Mouse (Mus musculus) spleen, postnatal 10 days (tissue): ENCODE data around the gene Anks1.

Experiments
- DNase-seq, 2 experiments: peaks; one replicate each; pipeline ENCODE4 v3.0.0; 2021 to 2022; ENCODE audit warnings: low spot score in 2 of 2

Anks1 gene

DNA sequence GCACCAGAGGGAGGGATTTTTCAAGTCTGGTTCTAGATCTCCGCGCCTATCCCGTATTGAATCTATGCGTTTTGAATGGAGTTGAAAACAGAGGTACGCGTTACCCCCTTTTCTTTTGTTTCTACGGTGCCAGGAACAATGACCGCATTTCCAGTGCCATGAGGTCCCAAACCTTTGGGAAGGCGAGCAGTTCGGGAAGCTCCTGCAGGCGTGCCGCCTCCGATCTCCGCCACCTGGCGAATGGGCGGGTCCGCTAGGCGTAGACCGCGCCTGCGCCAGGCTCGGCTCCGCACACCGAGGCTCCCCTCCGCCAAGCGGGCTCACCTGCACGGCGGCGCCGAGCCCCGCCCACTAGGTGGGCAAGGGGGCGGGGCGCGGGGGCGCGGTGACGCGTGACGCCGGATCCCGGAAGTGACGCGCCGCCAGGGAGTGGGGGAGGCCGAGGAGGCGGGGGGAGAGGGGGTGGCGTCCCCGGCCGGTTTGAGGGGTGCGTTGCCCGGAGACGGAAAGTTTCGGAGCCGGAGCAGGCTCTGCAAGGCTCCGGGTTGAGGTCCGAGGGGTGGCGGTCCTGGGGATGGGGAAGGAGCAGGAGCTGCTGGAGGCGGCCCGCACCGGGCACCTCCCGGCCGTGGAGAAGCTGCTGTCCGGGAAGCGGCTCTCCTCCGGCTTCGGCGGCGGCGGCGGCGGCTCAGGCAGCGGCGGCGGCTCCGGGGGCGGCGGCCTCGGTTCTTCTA lies at the start of gene Anks1:
Anks1 (plus strand) TSS at position 419 of the 734 bp plus-strand sequence.
- DNase-seq = peak; percentile 87 to 88

DNA sequence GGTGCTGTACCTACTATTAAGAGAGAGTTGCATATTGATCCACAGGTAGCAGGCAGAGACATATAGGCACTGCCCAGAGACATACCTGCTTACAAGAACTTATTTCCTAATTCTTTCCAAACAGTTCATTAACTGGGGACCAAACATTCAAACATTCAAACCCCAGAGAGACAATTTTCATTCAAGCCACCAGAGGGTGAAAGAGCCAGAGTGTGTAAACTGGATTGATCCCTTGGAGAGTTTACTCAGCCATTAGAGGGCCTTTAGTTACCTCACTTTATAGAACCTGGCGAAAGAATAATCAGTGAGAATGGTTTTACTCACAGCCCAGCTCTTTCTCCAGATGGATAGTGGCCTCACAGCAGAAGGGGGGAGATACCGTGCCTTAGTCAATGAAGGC lies 43.6 kb upstream of the Anks1 start:
- no peak for DNase-seq

DNA sequence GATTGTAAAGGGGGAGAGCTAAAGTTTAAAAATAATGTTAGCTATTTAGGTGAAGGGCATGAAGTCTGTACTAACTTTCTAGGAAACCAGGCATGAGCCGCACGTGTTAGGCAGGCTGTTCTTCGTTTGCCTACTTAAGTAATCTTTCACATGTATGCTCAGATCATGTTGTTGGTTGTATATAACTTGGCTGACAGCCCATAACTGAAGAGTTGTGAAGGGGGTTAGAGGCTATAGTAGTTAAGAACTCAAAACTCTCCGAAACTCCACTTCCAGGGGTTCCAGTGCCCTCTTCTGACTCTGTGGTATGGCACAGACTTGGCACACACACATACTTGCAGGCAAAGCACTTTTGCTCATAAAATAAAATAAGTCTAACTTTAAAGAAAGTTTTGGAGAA lies 42.4 kb upstream of the Anks1 start:
- no peak for DNase-seq

DNA sequence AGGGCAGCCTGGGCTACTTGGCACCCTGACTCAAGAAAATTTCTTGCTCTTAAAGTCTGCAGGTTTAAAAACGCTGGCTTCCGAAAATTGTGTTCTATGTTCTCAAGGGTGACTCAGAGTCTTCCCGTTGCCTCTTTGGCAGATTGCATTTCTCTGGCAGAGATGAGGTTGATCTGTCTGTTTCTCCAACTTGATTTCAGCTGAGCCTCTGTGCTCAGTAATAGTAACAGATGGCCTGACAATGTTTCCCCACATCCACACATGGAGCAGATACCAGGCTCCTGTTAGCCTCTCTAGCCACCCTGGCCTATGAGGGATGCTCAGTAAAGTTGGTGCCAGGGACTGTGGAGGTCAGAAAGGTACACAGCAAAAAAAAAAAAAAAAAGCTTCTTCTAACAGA lies 37.3 kb upstream of the Anks1 start:
- no peak for DNase-seq

DNA sequence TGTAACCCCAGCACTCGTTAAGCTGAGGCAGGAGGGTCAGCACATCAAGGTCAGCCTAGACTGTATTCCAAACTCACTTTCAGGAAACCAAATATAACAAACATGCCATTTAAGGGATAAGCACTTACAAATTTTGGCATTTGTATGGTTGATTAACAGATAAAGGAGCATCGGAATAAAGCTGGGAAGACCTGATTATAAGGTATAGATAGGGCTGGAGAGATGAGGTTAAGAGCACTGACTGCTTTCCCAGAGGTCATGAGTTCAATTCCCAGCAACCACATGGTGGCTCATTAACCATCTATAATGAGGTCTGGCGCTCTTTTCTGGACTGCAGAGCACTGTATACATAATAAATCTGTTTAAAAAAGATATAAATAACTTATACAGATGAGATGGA lies 35.5 kb upstream of the Anks1 start:
- no peak for DNase-seq

DNA sequence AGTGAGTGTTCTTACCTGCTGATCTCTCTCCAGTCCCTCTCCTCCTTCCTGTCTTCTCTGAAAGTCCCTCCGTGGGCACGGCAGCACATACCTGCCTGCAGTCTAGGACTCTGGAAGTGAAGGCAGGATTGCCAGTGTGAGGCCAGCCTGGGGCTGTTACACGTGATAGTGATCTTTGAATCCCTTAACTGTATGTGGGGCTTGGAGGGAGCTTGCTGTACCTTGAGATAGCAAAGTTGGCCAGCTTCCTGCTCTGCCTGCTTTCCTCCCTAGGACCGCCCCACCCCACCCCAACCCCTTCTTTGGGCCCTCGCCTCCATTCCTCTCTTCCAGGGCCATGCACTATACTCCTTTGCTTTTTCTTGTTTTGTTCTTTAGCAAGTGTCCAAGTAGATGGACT lies 34.6 kb upstream of the Anks1 start:
- DNase-seq = no peak

DNA sequence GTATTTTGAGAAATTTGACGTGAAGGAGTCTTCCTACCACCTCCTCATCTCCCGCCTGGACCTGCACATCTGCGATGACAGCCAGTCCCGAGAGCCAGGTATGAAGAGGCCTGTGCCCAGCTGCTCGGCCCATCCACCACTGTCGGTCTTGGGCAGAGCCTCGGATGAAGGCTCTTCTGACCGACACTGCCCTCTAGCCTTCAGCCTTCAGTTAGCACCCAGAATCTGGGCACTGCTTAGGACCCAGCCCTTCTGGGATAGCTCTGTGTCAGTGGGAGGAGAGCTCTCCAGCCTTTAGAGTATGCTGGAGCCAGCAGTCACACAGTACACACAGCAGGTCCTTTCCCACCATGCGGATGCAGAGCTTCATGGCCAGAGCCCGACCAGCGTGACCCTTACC lies 27.6 kb upstream of the Anks1 start:
- DNase-seq = no peak

DNA sequence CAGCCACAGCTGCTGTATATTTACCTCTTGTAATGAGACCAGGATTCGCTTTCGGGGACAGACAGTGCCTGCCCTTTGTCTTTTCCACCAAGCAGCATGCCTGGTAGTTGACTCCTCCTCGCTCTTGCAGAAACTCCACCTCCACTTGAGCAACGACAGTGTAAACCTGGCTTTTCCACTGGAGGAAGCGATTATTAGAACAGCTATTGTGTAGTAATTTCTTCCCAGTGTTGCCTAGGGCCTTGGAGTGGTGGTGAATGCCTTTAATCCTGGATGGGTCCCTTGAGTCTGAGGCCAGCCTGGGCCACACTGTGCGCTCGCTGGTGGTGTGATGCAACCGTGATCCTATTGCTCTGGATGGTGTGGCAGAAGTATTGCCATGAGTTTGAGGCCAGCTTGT lies 26.0 kb upstream of the Anks1 start:
- no peak for DNase-seq

DNA sequence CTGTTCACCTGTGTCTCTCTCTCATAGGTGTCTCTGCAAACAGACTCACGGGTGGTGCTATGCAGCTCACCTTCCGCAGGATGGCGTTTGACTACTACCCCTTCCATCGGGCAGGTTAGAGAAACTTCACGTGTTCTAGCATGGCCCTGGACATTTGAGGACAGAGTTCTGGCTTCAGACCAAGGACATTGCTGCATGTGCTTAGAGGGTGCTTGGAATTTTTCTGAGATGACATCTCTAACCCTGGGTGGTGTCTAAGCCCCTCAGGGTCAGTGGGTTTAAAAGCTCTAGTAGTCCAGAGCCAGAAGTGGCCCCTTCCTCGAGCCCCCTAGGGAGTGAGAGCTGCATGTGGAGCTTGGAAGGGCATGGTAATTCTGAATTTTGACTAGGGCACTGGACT lies 25.1 kb upstream of the Anks1 start:
- no peak for DNase-seq

DNA sequence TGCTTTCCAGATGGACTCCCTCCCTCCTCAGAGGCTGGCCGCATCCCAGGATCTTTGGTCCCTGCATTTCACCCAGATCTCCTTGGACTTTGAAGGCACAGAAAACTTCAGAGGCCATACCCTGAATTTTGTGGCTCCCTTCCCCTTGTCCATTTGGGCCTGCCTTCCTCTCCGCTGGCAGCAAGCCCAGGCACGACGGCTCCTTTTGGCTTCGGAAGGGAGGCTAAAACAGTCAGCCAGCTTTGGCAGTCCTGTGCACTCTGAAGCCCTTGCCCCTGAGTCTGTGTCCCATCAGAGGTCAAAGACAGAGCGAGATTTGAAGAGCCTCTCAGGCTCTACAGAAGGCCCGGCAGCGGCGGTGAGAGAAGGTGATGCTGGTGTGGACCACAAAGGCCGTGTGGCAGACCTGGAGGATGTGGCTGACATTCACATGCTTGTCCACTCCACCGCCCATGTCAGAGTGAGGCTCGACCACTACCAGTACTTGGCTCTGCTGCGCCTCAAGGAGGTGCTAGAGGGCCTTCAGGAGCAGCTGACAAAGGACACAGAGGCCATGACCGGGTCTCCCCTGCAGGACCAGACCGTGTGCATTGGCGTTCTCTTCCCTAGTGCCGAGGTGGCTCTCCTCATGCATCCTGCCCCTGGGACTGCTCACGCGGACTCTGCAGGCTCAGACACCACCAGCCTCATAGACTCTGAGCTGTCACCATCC lies 22.5 kb upstream of the Anks1 start:
- no peak for DNase-seq

DNA sequence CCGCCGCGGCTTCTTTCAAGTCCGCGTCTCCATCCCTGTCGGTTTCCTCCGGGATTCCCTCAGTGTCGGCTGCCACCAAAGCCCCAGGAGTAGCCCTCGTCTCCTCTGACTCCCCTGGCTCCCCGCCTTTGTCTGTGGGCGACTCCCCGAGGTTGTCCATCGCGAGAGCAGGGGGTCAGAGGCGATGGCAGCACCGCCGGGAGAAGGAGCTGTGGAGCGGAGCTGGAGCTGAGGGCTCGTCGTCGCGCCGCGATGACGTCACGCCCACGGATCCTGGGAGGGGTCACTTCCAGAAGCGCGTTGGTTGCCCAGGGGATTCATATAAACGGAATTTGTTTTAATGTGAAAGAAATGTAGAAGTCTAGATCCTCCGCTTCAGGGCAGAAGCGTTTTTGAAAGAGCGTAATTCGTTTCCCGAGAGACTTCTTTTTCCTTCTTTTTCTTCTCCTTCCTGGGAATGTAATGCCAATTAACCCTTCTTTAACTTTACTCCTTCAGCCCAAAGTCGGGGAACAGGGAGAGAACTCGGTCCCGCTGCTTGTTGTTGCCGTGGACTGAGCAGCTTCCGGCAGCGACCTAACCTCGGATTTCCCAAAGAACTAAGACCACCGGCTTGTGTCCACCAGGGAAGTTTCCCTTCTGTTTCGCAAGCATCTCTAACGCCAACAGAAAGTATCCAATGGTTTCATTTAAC lies 1.4 kb upstream of the Anks1 start:
- DNase-seq = peak; percentile 92 to 94

DNA sequence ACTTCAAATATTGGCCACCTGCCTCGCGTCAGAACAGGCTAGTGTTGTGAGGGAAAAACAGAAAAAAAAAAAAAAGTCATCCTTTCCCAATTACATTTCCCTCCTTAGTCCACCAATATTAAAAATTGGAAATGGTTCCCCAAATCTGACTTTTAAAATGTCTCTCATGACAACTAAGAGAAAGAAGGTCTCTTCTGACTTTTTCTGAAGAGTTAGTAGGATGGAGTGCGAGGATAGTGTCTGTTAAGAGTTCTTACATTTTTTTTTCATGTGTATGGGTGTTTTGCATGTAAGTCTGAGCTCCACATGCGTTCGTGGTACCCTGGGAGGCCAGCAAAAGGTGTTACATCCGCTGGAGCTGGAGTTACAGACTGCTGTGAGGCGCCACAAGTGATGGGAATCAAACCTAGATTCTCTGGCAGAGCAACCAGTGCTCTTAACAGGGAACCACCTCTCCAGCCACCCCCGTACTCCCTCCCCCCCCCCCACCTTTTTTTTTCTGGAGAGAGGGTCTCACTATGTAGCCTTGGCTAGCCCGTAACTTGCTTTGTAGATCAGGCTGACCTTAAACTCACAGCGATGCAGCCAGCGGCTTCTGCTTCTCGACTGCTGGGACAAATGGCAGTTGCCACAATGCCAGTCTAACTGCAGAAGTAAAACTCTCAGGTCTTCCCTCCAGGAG lies 759 bp upstream of the Anks1 start:
- DNase-seq = peak in 1 of 2 experiments; percentile 48

DNA sequence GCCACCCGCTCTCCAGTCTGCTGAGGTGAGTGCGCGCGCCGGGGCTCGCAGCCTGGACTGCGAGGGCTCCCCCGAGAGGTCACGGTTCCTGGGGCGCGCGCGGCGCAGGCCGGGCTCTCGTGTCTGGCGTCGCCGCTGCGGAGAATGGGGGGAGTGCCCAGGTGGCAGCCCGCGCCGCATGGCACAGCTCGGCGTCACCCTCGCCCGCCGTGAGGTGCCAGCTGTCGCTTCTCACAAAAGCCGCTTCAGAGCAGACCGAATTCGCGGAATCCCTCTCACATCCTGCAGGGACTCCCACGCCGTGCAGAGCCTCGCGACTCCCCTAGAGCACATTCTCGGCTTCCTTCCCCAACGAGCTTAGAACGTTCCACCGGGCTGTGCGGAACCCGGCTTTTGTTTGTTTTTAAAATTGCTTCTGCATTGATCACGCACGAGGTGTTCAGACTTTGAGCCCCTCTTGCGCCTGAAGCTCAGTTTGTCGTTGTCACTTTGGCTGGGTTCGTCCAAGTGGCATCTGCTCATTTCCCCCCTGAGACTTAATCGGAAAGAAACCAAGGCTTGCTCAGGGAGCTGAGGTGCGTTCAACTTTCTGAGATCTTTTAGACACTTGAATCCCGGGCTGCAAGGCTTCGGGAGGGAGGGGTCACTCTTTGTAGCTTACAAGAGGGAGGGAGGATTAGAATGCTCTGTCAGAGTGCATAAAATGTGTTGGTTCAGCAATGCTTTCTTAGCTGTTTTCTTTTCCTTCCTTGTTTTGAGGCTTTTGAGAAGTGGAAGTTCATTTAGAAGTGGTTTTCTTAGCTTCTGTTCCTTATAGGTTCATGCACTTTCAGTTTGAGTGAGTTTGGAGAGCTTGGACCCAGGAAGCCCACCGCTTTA lies 755 bp downstream of the Anks1 start, which contains the start of gene Taf11:
Taf11 (minus strand) TSS at position 223 of the 879 bp plus-strand sequence.
- peak in 1 of 2 experiments; percentile 71 for DNase-seq

DNA sequence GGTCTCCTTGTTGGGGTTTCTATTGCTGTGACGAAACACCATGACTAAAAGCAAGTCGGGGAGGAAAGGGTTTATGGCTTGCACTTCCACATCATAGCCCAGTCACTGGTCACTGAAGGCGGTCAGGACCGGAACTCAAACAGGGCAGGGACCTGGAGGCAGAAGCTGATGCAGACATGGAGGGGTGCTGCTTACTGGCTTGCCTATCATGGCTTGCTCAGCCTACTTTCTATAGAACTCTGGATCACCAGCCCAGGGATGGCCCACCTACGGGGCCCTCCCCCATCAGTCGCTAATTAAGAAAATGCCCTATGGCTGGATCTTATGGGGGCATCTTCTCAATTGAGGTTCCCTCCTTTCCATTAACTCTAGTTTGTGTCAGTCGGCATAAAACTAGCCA lies 2.3 kb downstream of the Anks1 start:
- no peak for DNase-seq

DNA sequence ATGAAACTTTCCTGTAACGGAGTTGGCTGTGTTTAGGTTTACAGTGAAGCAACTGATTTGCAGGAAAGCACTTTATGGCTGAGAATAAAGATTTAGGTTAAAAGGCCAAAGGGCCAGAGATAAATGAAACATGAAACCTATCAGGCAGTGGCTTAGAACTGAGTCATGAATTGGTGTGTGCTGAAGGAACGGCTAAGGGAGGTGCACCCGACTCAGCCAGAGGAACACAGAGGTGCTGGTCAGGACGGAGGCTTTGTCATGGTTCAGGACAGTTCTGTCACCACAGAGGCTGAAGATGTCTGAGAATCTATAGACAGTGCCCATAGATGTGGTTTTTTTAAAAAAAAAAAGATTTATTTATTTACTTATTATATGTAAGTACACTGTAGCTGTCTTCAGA lies 5.6 kb downstream of the Anks1 start:
- DNase-seq = no peak

DNA sequence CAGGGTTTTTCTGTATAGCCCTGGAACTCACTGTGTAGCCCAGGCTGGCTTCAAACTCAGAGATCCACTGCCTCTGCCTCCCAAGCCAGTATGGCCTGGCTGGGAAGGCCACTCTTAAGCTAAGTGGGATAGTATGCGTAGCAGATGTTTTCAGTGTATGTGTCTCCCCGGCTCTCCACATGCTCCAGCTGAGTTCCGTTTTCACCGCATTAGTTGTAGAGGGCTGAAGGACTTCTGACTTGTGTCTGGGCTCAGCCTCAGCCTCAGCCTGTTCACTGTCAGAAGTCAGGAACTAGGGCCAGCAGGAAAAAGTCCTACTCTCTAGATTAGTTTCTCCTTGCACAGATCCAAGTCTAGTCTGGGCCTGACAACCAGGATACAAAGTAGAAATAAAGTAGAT lies 7.3 kb downstream of the Anks1 start:
- DNase-seq = no peak

DNA sequence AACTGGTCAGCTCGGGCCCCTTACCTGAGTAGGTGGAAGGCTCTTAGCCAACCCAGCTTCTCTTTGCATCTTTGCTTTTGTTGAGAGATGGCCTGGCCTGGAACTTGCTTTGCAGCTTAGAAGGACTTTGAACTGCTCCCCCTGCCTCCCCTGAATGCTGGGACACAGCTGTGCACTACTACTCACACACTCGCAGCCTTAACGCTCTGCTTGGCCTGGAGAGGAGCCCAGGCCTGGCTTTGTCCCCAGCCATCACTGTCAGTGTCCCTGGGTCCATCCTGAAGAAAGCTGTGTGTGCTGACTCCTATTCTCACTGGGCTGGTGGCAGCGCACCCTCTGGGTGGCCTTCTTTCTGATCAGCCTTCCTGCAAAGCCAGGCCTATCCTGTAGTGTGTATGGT lies 11.6 kb downstream of the Anks1 start:
- no peak for DNase-seq

DNA sequence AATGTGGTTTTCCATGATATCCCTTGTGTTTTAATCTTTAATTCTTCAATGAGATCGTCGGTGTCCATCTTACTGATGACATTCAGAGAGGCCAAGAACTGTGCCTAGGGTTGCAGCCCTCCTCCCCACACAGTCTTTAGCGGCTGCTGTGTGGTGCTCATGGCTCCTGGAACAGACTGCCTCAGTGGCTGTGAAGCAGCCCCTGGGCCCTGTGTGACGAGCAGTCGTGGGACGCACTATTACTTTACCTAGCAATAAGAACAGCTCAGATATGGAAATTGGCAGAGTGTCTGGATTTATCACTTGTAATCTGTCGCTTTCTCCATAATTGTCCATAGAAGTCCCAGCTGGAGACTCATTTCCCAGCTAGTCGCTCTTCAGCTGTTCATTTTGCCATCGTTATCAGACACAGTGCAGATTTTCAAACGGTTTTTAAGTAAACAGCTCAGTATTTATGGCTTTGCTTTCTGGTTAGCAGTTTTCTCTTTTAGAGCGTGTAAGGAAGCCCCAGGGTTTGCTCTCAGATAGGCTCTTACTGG lies 13.1 kb downstream of the Anks1 start:
- DNase-seq = no peak

DNA sequence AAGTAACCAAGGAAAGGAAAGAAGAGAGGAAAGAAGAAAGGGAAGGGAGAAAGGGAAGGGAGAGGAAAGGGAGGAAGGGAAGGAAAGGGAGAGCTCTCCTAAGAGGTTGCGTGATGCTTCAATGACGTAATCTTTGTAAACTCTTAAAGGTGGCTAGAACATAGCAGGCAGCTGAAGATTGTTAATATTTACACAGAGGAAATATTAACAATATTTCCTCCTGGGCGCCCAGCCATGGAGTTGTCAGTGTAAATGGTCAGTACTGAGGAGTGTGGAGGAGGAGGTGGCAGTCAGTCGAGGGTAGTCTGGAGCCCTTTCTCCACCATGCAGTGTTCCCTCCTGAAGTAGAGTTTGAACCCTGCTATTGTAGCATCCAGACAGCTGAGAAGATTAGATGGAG lies 15.9 kb downstream of the Anks1 start:
- no peak for DNase-seq

DNA sequence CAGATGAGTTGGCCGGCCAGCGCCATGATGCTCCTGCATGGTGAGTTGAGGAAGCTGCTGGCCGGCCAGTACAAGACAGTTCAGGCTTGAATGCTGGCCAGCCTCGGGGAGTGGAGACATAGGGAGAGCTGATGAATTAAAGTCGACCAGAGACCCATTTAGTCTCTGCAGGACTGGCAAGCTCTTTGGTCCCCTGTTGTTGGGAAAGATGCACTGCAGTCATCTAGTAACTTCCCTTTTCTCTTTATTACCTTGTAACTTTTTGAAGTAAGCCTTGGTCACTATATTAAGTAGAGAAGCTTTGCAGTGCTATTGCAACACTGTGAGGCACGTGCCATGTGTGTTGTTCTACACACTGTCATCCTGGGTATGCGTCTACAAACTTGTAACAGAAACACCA lies 16.4 kb downstream of the Anks1 start:
- no peak for DNase-seq

DNA sequence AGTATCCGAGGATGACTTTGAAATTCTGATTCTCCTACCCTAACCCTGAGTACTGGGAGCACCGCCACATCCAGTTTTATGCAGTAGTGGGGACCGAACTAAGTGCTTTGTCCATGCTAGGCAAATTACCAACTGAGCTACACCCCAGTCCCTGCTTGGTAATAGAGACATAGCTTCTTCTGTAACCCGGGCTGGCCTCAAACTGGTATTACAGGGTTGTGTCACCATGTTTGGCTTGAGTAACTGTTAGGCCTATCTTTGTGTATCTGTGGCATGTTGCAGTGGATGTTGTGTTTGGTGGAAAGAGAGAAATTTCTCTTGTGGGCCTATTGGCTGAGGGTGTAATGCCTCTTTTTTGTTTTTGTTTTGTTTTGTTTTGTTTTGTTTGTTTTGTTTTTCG lies 21.2 kb downstream of the Anks1 start:
- no peak for DNase-seq
